Mouse (Mus musculus) urinary bladder, adult 18-20 months (tissue): ENCODE results near the gene Gkn2.

ENCODE experiments used
- DNase-seq, 2 experiments: peaks; one replicate each; pipeline ENCODE4 v3.0.0; 2022; ENCODE audit warnings: low spot score in 2 of 2, mixed read lengths in 2 of 2

The Gkn2 gene

GRCm38 (mm10) chr6:87399886-87400566, 26.9 kb downstream of the Gkn2 start:
- DNase-seq, result no peak

GRCm38 (mm10) chr6:87401456-87401855, 28.3 kb downstream of the Gkn2 start:
- DNase-seq, result no peak

- no peak for DNase-seq
Observed at GRCm38 (mm10) chr6:87412011-87412410, 38.9 kb downstream of the Gkn2 start.

- no peak for DNase-seq
Observed at GRCm38 (mm10) chr6:87422304-87422703, 49.1 kb downstream of the Gkn2 start.

- no peak for DNase-seq
Observed at GRCm38 (mm10) chr6:87424037-87424816, 51.1 kb downstream of the Gkn2 start.

- no peak for DNase-seq
Observed at GRCm38 (mm10) chr6:87426954-87427353, 53.8 kb downstream of the Gkn2 start.

- no peak for DNase-seq
Observed at GRCm38 (mm10) chr6:87427616-87428015, 54.5 kb downstream of the Gkn2 start.

- DNase-seq, result no peak
Observed at GRCm38 (mm10) chr6:87428487-87429044, 55.4 kb downstream of the Gkn2 start, which contains the start of gene Bmp10. Gene Bmp10 (plus strand): TSS chr6:87428994.
